Mouse (Mus musculus) spleen, adult 2 months (tissue): ENCODE measurements around the gene Rtkn.

ENCODE experiments used
- CTCF ChIP-seq: fragments of 200-500 bp; IDR thresholded peaks from 2 replicates; pipeline ENCODE4 v1.5.1; 2011; ENCODE audit warnings: mild to moderate bottlenecking, inconsistent platforms; ENCODE audit not compliant: insufficient read depth, insufficient read length, insufficient replicate concordance; ENCODE audit errors: extremely low read depth
- POLR2A ChIP-seq: fragments of 200-500 bp; IDR thresholded peaks from 2 replicates; pipeline ENCODE4 v1.6.1; 2011; ENCODE audit warnings: low read depth, low read length, inconsistent platforms

- TF ChIP-seq CTCF (no peak), POLR2A (no peak)
Measured at GRCm38 (mm10) chr6:83141636-83142035, 6.4 kb downstream of the Rtkn start.
